Mouse (Mus musculus) hindbrain, embryonic 15.5 days (tissue): ENCODE measurements around the gene Etnppl. TPM values are rescaled to one million over a fixed set of nuclear protein-coding genes. Genes with fewer than 3 reads are reported as not detected.

Experiments used
- ATAC-seq: fragments of 200-750 bp; cut with Nextera tagmentation; 2 replicates; pipeline ENCODE4 v1.8.0; 2017; ENCODE audit warnings: low read depth, moderate number of reproducible peaks, moderate TSS enrichment; ENCODE audit not compliant: low FRiP score
- H3K27ac ChIP-seq: fragments of 300-500 bp; sonication (generic); replicated peaks from 2 replicates; pipeline ENCODE4 v1.5.1; 2015; ENCODE audit warnings: mild to moderate bottlenecking, inconsistent platforms
- H3K27me3 ChIP-seq: fragments of 300-500 bp; sonication (generic); 2 replicates; pipeline ENCODE4 v1.6.1; 2015; ENCODE audit warnings: control low read depth, inconsistent platforms
- H3K36me3 ChIP-seq: fragments of 300-500 bp; sonication (generic); 2 replicates; pipeline ENCODE4 v1.6.1; 2015; ENCODE audit warnings: control low read depth, inconsistent platforms
- H3K4me1 ChIP-seq: fragments of 300-500 bp; sonication (generic); replicated peaks from 2 replicates; pipeline ENCODE4 v1.6.1; 2015; ENCODE audit warnings: control low read depth, inconsistent platforms
- H3K4me2 ChIP-seq: fragments of 300-500 bp; sonication (generic); 2 replicates; pipeline ENCODE4 v1.6.1; 2015; ENCODE audit warnings: moderate library complexity, mild to moderate bottlenecking, inconsistent platforms
- H3K4me3 ChIP-seq: fragments of 300-500 bp; sonication (generic); 2 replicates; pipeline ENCODE4 v1.5.1; 2015; ENCODE audit warnings: mild to moderate bottlenecking, inconsistent platforms
- H3K9ac ChIP-seq: fragments of 300-500 bp; sonication (generic); 2 replicates; pipeline ENCODE4 v1.6.1; 2015; ENCODE audit warnings: inconsistent platforms
- H3K9me3 ChIP-seq: fragments of 300-500 bp; sonication (generic); 2 replicates; pipeline ENCODE4 v1.6.1; 2016; ENCODE audit warnings: control low read depth, inconsistent platforms
- WGBS: fragments of 180-500 bp; shearing (Covaris S2); methylation state at CpG from one replicate; pipeline ENCODE4 v1.1.7; 2015; 5-methylcytosine and 5-hydroxymethylcytosine counted together
- polyA plus RNA-seq: library from polyadenylated mRNA; unstranded; fragments of >200 nt; fragmentation: Nextera tagmentation; extraction: Ambion mirVana; gene quantifications from 2 replicates; pipeline ENCODE4 v1.2.1, GENCODE M21; 2015

Etnppl gene
- polyA plus RNA-seq = not detected in 2 replicates

- Histone ChIP-seq H3K4me2 (peak within 1 kb of the TSS; percentile 47), H3K9me3 (no peaks in the 10 kb centered on the region), H3K9ac (0 out of 2 replicates have a peak within 1 kb of the TSS, but pooled peaks have one; percentile 16), H3K27ac (no peak within 1 kb of the TSS), H3K36me3 (no peaks in the 10 kb centered on the region), H3K4me1 (peaks cover 4% of the 10 kb centered on the region; the same call in 1 of the 2 replicates), H3K4me3 (peak within 1 kb of the TSS; percentile 16; the same call in 1 of the 2 replicates), H3K27me3 (no peaks in the 10 kb centered on the region)
- WGBS = 9% methylated on average over 10 of the region's 10 CpGs
- ATAC-seq = no peak
Measured at GRCm38 (mm10) chr3:130617439-130617898, at the start of gene Etnppl. Gene Etnppl (plus strand): TSS chr3:130617448.

- no peak for ATAC-seq
- 73% methylated on average over 16 of the region's 16 CpGs for WGBS
- H3K4me1 ChIP-seq = no peaks in the 10 kb centered on the region
- H3K27me3 ChIP-seq = no peaks in the 10 kb centered on the region
- no peaks in the 10 kb centered on the region for H3K36me3 ChIP-seq
- no peaks in the 10 kb centered on the region for H3K9me3 ChIP-seq
- H3K27ac ChIP-seq = no peak overlapping the region
- no peak overlapping the region for H3K4me2 ChIP-seq
- no peak overlapping the region for H3K9ac ChIP-seq
- H3K4me3 ChIP-seq = no peak overlapping the region
Measured at GRCm38 (mm10) chr3:130568331-130569095, 48.7 kb upstream of the Etnppl start.

DNA sequence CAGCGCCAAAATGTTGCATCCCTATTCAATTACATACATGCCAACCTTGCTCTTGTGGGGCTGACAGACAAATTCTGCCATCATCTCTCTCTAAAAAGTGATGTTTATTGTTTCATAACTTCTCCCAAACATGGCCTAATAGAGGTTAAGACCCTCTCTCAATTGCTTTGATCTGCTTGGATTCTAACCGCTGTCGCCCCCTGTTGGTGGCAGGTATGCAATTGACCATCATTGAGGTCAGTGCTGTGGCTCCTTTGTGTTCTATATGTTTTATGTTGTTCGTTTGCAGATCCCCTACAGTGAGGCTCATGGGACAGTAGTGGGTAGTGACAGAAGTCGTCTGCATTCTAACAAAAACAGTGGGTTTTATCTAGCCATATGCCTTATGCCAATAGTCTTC lies 44.0 kb upstream of the Etnppl start:
- Histone ChIP-seq H3K4me3 (no peak overlapping the region), H3K4me2 (no peak overlapping the region), H3K36me3 (no peaks in the 10 kb centered on the region), H3K9me3 (no peaks in the 10 kb centered on the region), H3K27me3 (no peaks in the 10 kb centered on the region), H3K4me1 (no peaks in the 10 kb centered on the region), H3K27ac (no peak overlapping the region), H3K9ac (no peak overlapping the region)
- ATAC-seq = no peak
- WGBS = 75% methylated on average over 5 of the region's 5 CpGs

- H3K9me3 ChIP-seq = no peaks in the 10 kb centered on the region
- WGBS = 23% methylated on average over 5 of the region's 5 CpGs
- no peak overlapping the region for H3K9ac ChIP-seq
- no peak overlapping the region for H3K4me2 ChIP-seq
- ATAC-seq = no peak
- H3K27ac ChIP-seq = no peak overlapping the region
- H3K4me1 ChIP-seq = no peaks in the 10 kb centered on the region; the same call in 1 of the 2 replicates
- no peak overlapping the region for H3K4me3 ChIP-seq
- H3K36me3 ChIP-seq = no peaks in the 10 kb centered on the region
- no peaks in the 10 kb centered on the region for H3K27me3 ChIP-seq
Measured at GRCm38 (mm10) chr3:130574652-130575051, 42.6 kb upstream of the Etnppl start.

GRCm38 (mm10) chr3:130576683-130577082 lies 40.6 kb upstream of the Etnppl start:
- no peak overlapping the region for H3K9ac ChIP-seq
- H3K9me3 ChIP-seq = no peaks in the 10 kb centered on the region
- H3K4me3 ChIP-seq = no peak overlapping the region
- H3K27me3 ChIP-seq = no peaks in the 10 kb centered on the region
- no peak overlapping the region for H3K27ac ChIP-seq
- no peaks in the 10 kb centered on the region for H3K36me3 ChIP-seq
- no peaks in the 10 kb centered on the region; the same call in 1 of the 2 replicates for H3K4me1 ChIP-seq
- no peak for ATAC-seq
- WGBS = 66% methylated on average over 6 of the region's 6 CpGs
- no peak overlapping the region for H3K4me2 ChIP-seq

DNA sequence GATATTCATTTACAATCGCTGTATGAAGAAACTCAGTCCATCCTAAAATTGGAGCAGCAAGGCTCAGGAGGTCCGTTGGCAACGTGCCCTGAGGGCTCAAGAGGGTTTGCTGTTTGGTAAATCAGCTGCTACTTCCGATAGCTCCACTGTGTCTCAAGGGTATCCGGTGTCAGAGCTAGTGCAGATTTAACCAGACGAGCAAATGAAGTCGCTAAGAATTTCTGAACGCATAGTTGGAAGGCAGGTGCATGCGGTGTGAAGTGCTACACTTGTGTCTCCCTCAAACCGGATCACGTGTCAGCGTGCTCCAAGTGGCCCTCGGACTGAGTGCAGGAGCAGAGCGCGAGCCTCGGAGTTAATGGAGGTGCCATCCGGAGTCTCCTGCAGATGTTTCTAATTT lies 37.7 kb upstream of the Etnppl start:
- no peak for ATAC-seq
- Histone ChIP-seq H3K27me3 (no peaks in the 10 kb centered on the region), H3K4me2 (no peak overlapping the region), H3K4me1 (no peaks in the 10 kb centered on the region; the same call in 1 of the 2 replicates), H3K4me3 (no peak overlapping the region), H3K36me3 (no peaks in the 10 kb centered on the region), H3K9me3 (no peaks in the 10 kb centered on the region), H3K9ac (no peak overlapping the region), H3K27ac (no peak overlapping the region)
- WGBS = 66% methylated on average over 17 of the region's 17 CpGs

DNA sequence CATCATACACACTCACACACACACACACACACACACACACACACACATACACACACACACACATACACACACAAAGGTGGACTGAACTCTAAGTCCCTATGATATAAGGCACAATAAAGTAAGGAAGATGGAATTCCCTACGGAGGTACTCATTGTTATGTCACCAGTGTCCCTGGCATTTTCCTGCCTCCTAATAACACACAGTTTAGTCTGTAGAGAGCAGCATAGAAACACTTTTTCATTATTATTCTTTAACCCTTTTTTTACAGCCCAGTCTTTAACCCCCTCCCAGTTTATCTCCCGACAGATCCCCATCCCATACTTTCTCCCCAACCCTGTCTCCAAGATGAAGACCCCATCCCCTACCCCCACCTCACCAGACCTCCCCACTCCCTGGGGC lies 35.7 kb upstream of the Etnppl start:
- WGBS = 90% methylated on average over 2 of the region's 2 CpGs
- Histone ChIP-seq H3K36me3 (no peaks in the 10 kb centered on the region), H3K4me3 (no peak overlapping the region), H3K27ac (no peak overlapping the region), H3K4me1 (no peaks in the 10 kb centered on the region; the same call in 1 of the 2 replicates), H3K27me3 (no peaks in the 10 kb centered on the region), H3K4me2 (no peak overlapping the region), H3K9ac (no peak overlapping the region), H3K9me3 (no peaks in the 10 kb centered on the region)
- no peak for ATAC-seq

DNA sequence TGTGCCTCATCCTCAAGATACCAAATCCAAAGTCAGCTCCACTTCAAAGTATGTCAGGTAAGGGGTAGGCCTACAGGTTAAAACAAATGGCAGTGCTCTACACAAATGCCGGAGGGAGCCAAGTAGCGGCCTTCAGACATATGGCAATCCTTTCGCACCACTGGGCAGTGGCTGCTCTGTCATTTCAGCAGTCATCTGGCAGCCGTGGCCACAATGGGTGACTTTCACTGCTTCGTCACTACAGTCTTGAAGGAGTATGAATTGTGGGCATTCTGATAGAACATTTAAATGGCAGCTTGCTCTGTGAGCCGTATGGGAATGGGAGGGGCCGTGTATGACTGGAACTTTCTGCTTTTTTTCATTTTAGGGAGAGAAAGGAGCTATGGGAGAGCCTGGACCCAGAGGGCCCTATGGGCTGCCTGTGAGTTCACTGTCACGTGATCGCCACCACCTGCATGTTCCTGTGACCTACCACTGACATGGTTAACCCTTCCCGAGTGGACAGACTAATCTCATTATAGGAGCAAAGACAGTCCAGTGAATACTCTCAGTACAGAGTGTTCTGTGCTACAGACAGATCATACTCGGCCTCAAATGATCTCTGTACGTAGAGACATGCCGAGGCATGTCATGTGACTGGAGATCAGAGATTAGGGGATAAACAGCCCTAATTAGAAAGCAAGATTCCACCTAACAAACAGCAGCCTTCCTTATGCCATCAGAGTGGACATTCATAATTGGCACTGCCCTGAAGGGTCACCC lies 34.2 kb upstream of the Etnppl start:
- Histone ChIP-seq H3K9ac (no peak overlapping the region), H3K27me3 (no peaks in the 10 kb centered on the region), H3K36me3 (no peaks in the 10 kb centered on the region), H3K4me3 (no peak overlapping the region), H3K27ac (no peak overlapping the region), H3K9me3 (no peaks in the 10 kb centered on the region), H3K4me1 (no peaks in the 10 kb centered on the region; the same call in 1 of the 2 replicates), H3K4me2 (no peak overlapping the region)
- WGBS = 76% methylated on average over 13 of the region's 13 CpGs
- peak; percentile 59; the same call in 1 of the 2 replicates for ATAC-seq

GRCm38 (mm10) chr3:130584007-130584406 lies 33.2 kb upstream of the Etnppl start:
- no peak overlapping the region for H3K4me2 ChIP-seq
- no peaks in the 10 kb centered on the region for H3K9me3 ChIP-seq
- H3K9ac ChIP-seq = no peak overlapping the region
- 89% methylated on average over 7 of the region's 7 CpGs for WGBS
- no peak for ATAC-seq
- no peaks in the 10 kb centered on the region; the same call in 1 of the 2 replicates for H3K4me1 ChIP-seq
- no peak overlapping the region for H3K27ac ChIP-seq
- no peak overlapping the region for H3K4me3 ChIP-seq
- no peaks in the 10 kb centered on the region for H3K36me3 ChIP-seq
- H3K27me3 ChIP-seq = no peaks in the 10 kb centered on the region

DNA sequence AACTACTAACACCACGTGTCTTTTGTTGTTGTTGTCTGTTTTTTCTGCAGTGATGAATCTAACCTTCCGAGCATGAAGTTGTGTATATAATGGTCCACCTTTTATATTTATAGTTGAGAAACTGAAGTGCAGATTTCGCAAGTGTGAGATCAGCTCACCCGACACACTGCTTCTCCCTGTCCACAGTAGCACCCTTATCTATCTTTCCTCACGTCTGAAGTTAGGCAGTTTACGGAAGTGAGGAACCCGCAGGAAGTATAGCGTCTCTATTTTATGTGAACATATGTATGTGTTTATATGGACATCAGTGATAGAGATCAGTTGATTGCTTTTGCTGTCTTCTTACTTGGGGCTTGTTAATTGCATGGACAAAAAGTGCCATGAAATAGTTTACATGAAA lies 22.2 kb upstream of the Etnppl start:
- no peak overlapping the region for H3K4me3 ChIP-seq
- no peaks in the 10 kb centered on the region for H3K27me3 ChIP-seq
- no peaks in the 10 kb centered on the region for H3K36me3 ChIP-seq
- ATAC-seq = no peak
- H3K27ac ChIP-seq = no peak overlapping the region
- H3K9me3 ChIP-seq = no peaks in the 10 kb centered on the region
- 90% methylated on average over 8 of the region's 8 CpGs for WGBS
- no peak overlapping the region for H3K4me2 ChIP-seq
- no peak overlapping the region for H3K9ac ChIP-seq
- no peaks in the 10 kb centered on the region for H3K4me1 ChIP-seq

- no peaks in the 10 kb centered on the region for H3K9me3 ChIP-seq
- H3K9ac ChIP-seq = no peak overlapping the region
- no peak overlapping the region for H3K4me2 ChIP-seq
- no peaks in the 10 kb centered on the region for H3K4me1 ChIP-seq
- H3K36me3 ChIP-seq = no peaks in the 10 kb centered on the region
- no peak overlapping the region for H3K27ac ChIP-seq
- no peak for ATAC-seq
- H3K4me3 ChIP-seq = no peak overlapping the region
- whole genome bisulfite sequencing = 81% methylated on average over 10 of the region's 10 CpGs
- no peaks in the 10 kb centered on the region for H3K27me3 ChIP-seq
Measured at GRCm38 (mm10) chr3:130601491-130601890, 15.8 kb upstream of the Etnppl start.

DNA sequence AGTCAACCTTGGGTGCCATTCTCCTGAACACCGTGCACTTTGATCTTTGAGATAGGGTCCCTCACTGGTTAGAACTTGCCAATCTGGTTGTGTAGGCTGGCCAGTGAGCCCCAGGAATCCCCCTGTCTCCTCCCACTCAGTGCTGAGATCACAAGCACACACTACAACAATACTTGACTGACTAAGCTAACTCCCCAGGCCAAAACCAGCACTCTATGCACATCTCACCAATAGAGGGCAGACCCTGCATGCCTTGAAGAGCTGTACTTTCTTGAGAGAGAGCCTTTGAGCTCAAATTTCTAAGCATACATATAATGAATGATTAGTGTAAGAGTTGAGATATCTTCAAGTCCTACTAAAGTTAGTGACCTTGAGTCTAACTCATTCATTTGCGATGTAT lies 9.3 kb upstream of the Etnppl start:
- Histone ChIP-seq H3K4me3 (no peak overlapping the region), H3K27ac (no peak overlapping the region), H3K4me1 (no peaks in the 10 kb centered on the region), H3K4me2 (no peak overlapping the region), H3K36me3 (no peaks in the 10 kb centered on the region), H3K9ac (no peak overlapping the region), H3K27me3 (no peaks in the 10 kb centered on the region), H3K9me3 (no peaks in the 10 kb centered on the region)
- ATAC-seq = no peak
- WGBS = 92% methylated on average over 2 of the region's 2 CpGs
